Mouse (Mus musculus): ENCODE measurements around the gene Htatip2. TPM values are rescaled to one million over a fixed set of nuclear protein-coding genes. Genes with fewer than 3 reads are reported as not detected.

The Htatip2 gene
- polyA plus RNA-seq, 1 experiment from 2014 or later, result 11.6 TPM

- Histone ChIP-seq H3K4me2 (no peak overlapping the region), H3K4me3 (no peak overlapping the region), H3K27me3 (no peaks in the 10 kb centered on the region), H3K27ac (no peak overlapping the region), H3K36me3 (0 out of 2 replicates have a peak, but pooled peaks cover 5% of the 10 kb centered on the region), H3K4me1 (replicated peaks) (peaks cover 9% of the 10 kb centered on the region; the same call in 1 of the 2 replicates), H3K9ac (no peak overlapping the region), H3K9me3 (replicated peaks) (no peaks in the 10 kb centered on the region)
- no peak for ATAC-seq (replicated peaks; ENCODE audit: insufficient number of reproducible peaks, insufficient read depth, low FRiP score, low read depth)
- 77% methylated on average over 1 of the region's 1 CpGs for WGBS
Measured at GRCm38 (mm10) chr7:49821370-49821769, 62.5 kb downstream of the Htatip2 start.

- Histone ChIP-seq H3K27me3 (no peaks in the 10 kb centered on the region), H3K27ac (no peak overlapping the region), H3K4me3 (no peak overlapping the region), H3K4me2 (no peak overlapping the region), H3K9me3 (replicated peaks) (no peaks in the 10 kb centered on the region), H3K9ac (no peak overlapping the region), H3K4me1 (replicated peaks) (peaks cover 9% of the 10 kb centered on the region; the same call in 1 of the 2 replicates), H3K36me3 (peaks cover 10% of the 10 kb centered on the region; the same call in 1 of the 2 replicates)
- no peak for ATAC-seq (replicated peaks; ENCODE audit: insufficient number of reproducible peaks, insufficient read depth, low FRiP score, low read depth)
- WGBS, result 40% methylated on average over 2 of the region's 2 CpGs
Measured at GRCm38 (mm10) chr7:49822028-49822427, 63.1 kb downstream of the Htatip2 start.

Other genes with a start within 250 kb of the Htatip2 start
- not detected in 2 replicates for gene Dbx1, start 122.3 kb upstream of the Htatip2 start, polyA plus RNA-seq (2015; fragmentation: Nextera tagmentation; extraction: Ambion mirVana)
- 41.1 and 43.6 TPM in 2 replicates for gene Prmt3, start 19.2 kb downstream of the Htatip2 start, polyA plus RNA-seq (2015; fragmentation: Nextera tagmentation; extraction: Ambion mirVana)
- 0.04 TPM in 1 of 2 replicates, not detected in the other for gene Slc6a5, start 151.0 kb downstream of the Htatip2 start, polyA plus RNA-seq (2015; fragmentation: Nextera tagmentation; extraction: Ambion mirVana)
- gene Nell1, start 215.7 kb downstream of the Htatip2 start, polyA plus RNA-seq (2015; fragmentation: Nextera tagmentation; extraction: Ambion mirVana), result 0.31 and 0.67 TPM in 2 replicates